Mouse (Mus musculus): ENCODE results near the gene Cidec. TPM values are rescaled to one million over a fixed set of nuclear protein-coding genes. Genes with fewer than 3 reads are reported as not detected.

Gene Cidec
- polyA plus RNA-seq, 1 experiment from 2014 or later, result not detected

DNA sequence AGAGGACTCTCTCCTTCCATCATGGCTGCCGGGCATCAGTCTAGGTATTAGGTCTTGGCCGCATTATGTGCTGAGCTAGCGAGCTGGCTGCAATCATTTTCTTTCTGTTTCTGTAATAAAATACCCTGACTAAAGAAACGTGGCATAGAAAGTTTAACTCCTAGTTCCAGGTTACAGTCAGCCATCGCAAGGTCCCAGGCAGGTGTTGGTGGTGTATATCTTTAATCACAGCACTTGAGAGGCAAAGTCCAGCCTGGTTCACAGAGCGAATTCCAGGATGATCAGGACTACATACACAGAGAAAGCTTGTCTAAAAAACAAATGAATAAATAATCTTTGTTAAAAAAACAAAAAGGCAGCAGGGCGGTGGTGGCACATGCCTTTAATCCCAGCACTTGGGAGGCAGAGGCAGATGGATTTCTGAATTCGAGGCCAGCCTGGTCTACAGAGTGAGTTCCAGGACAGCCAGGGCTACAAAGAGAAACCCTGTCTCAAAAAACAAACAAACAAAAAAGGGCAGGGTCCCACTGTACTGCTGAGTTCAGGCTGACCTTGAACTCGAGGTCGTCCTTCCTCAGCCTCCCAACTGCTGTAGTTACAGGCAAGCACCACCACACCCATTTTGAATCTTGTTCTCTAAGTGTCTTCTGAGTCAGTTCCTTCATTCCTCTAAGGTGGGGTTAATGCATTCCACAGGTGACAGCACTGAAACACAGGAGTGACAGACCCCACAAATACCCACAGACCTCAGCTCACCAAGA, 39.1 kb downstream of the Cidec start:
- no peak for ATAC-seq (ENCODE audit: insufficient number of reproducible peaks, insufficient read depth, low FRiP score, low TSS enrichment)
- peaks cover 15% of the 10 kb centered on the region; the same call in 1 of the 2 replicates for H3K4me1 ChIP-seq

DNA sequence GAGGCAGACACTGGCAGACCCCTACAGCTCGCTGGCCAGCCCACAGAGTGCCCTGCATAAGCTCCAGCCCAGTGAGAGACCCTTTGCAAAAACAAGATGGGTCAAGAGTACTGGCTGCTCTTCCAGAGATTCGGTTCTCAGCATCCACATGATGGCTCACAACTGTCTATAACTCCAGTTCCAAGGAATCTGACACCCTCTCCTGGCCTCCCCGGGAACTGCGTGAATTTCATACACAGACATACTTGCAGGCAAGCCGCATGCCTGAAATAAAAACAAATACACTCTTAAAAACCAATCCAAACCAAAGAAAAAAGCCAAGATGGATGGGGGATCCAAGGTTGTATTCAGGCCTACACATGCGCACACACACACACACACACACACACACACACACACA, 40.1 kb downstream of the Cidec start:
- no peaks in the 10 kb centered on the region for H3K27me3 ChIP-seq
- H3K4me2 ChIP-seq (replicated peaks), result no peak overlapping the region
- H3K4me1 ChIP-seq, result peaks cover 15% of the 10 kb centered on the region; the same call in 1 of the 2 replicates
- peaks cover 8% of the 10 kb centered on the region for H3K36me3 ChIP-seq
- no peak for ATAC-seq (ENCODE audit: insufficient number of reproducible peaks, insufficient read depth, low FRiP score, low TSS enrichment)
- WGBS, result 88% methylated on average over 6 of the region's 6 CpGs
- H3K27ac ChIP-seq, result no peak overlapping the region
- no peak overlapping the region for H3K4me3 ChIP-seq
- H3K9me3 ChIP-seq, result no peaks in the 10 kb centered on the region
- H3K9ac ChIP-seq, result no peak overlapping the region

More for the DNA sequence above, 39.1 kb downstream of the Cidec start:
- Histone ChIP-seq H3K9ac (no peak overlapping the region), H3K27me3 (no peaks in the 10 kb centered on the region), H3K4me3 (no peak overlapping the region), H3K27ac (no peak overlapping the region), H3K9me3 (no peaks in the 10 kb centered on the region), H3K36me3 (0 out of 2 replicates have a peak, but pooled peaks cover 6% of the 10 kb centered on the region), H3K4me2 (replicated peaks) (no peak overlapping the region)
- 82% methylated on average over 10 of the region's 10 CpGs for WGBS

- Histone ChIP-seq H3K36me3 (peaks cover 15% of the 10 kb centered on the region), H3K9me3 (no peaks in the 10 kb centered on the region), H3K4me2 (replicated peaks) (no peak overlapping the region), H3K4me3 (no peak overlapping the region), H3K4me1 (peaks cover 18% of the 10 kb centered on the region; the same call in 1 of the 2 replicates), H3K27ac (no peak overlapping the region), H3K27me3 (no peaks in the 10 kb centered on the region), H3K9ac (no peak overlapping the region)
- WGBS, result 95% methylated on average over 11 of the region's 11 CpGs
- ATAC-seq (ENCODE audit: insufficient number of reproducible peaks, insufficient read depth, low FRiP score, low TSS enrichment), result no peak
Measured at GRCm38 (mm10) chr6:113394811-113395210, 40.7 kb downstream of the Cidec start.

DNA sequence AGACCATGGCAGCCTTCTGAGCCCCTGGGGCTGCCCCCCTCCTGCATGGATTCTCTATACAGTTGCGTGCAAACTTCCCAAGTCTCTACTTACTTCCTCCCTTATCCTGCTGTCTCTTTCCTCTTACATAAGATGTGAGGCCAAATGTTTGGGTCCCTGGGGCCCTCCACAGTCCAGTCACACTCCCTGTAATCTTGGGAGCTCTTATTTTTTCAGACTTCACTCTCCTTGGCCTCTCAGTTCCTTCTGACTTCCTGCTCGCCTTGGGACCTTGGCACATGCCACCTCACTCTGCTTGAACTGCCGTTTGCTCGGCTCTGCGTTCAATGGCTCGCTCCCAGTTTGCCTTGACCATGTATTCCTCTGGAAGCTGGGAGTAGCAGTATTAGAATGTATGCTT, 41.6 kb downstream of the Cidec start:
- ATAC-seq (ENCODE audit: insufficient number of reproducible peaks, insufficient read depth, low FRiP score, low TSS enrichment), result no peak
- no peaks in the 10 kb centered on the region for H3K27me3 ChIP-seq
- H3K27ac ChIP-seq, result no peak overlapping the region
- H3K4me1 ChIP-seq, result peaks cover 19% of the 10 kb centered on the region; the same call in 1 of the 2 replicates
- H3K4me2 ChIP-seq (replicated peaks), result no peak overlapping the region
- H3K4me3 ChIP-seq, result no peak overlapping the region
- H3K9ac ChIP-seq, result no peak overlapping the region
- H3K9me3 ChIP-seq, result no peaks in the 10 kb centered on the region
- 88% methylated on average over 6 of the region's 6 CpGs for WGBS
- H3K36me3 ChIP-seq, result peaks cover 23% of the 10 kb centered on the region

DNA sequence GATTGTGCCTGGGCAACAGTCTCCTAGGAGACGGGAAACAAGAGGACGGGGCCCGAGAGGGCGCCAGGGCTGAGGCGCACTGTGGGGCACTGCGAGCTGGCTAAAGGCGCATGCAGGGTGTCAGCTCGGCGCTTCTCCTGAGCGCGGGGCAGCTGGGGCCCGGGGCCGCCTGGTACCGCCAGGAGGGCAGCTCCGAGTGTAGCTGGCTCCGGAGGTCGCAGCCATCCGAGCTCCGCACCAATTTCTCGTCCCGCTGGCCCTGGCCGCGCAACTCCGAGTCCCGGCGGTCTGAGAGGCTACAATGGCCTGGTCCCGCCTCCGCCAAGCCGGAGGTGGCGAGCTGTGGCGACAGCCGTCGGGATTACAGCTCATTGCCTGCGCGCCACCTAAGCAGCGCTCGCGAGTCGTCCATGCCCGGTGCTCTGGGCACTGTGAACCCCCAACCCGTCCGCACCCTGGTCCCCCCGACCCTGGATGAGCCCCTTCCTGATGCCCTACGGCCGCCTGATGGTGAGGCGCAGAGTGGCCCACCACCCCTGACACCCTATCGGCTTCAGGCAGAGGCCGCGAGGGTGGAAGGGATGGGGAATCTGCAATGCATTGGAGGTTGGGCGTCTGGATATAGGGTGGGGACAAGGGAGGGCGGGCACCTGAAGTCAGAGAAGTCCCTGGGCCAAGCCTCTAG, 43.0 kb downstream of the Cidec start:
- Histone ChIP-seq H3K4me2 (replicated peaks) (peak overlapping the region; percentile 92), H3K36me3 (peaks cover 37% of the 10 kb centered on the region), H3K4me1 (peaks cover 19% of the 10 kb centered on the region; the same call in 1 of the 2 replicates), H3K27me3 (no peaks in the 10 kb centered on the region), H3K4me3 (peak overlapping the region; percentile 46), H3K9ac (peak overlapping the region; percentile 61), H3K27ac (peak overlapping the region; percentile 64), H3K9me3 (no peaks in the 10 kb centered on the region)
- under 1% methylated on average over 51 of the region's 51 CpGs for WGBS
- ATAC-seq (ENCODE audit: insufficient number of reproducible peaks, insufficient read depth, low FRiP score, low TSS enrichment), result peak; percentile 87

GRCm38 (mm10) chr6:113392015-113392386, 43.6 kb downstream of the Cidec start:
- Histone ChIP-seq H3K27me3 (no peaks in the 10 kb centered on the region), H3K4me1 (peaks cover 19% of the 10 kb centered on the region; the same call in 1 of the 2 replicates), H3K36me3 (peaks cover 42% of the 10 kb centered on the region), H3K9me3 (no peaks in the 10 kb centered on the region), H3K4me2 (replicated peaks) (peak overlapping the region; percentile 92), H3K4me3 (peak overlapping the region; percentile 46), H3K27ac (0 out of 2 replicates have a peak overlapping the region, but pooled peaks have one; percentile 64), H3K9ac (peak overlapping the region; percentile 61)
- 0 out of 2 replicates have a peak, but pooled peaks have one; percentile 7 for ATAC-seq (ENCODE audit: insufficient number of reproducible peaks, insufficient read depth, low FRiP score, low TSS enrichment)
- WGBS, result 27% methylated on average over 10 of the region's 10 CpGs

- no peak overlapping the region for H3K27ac ChIP-seq
- no peak overlapping the region for H3K4me3 ChIP-seq
- no peak overlapping the region for H3K4me2 ChIP-seq (replicated peaks)
- ATAC-seq (ENCODE audit: insufficient number of reproducible peaks, insufficient read depth, low FRiP score, low TSS enrichment), result no peak
- H3K9ac ChIP-seq, result no peak overlapping the region
- WGBS, result 89% methylated on average over 3 of the region's 3 CpGs
- peaks cover 47% of the 10 kb centered on the region for H3K36me3 ChIP-seq
- H3K9me3 ChIP-seq, result no peaks in the 10 kb centered on the region
- peaks cover 19% of the 10 kb centered on the region; the same call in 1 of the 2 replicates for H3K4me1 ChIP-seq
- H3K27me3 ChIP-seq, result no peaks in the 10 kb centered on the region
Measured at GRCm38 (mm10) chr6:113390715-113391114, 44.8 kb downstream of the Cidec start.

- no peak within 1 kb of the TSS for H3K27ac ChIP-seq
- H3K36me3 ChIP-seq, result peaks cover 60% of the 10 kb centered on the region
- peaks cover 19% of the 10 kb centered on the region; the same call in 1 of the 2 replicates for H3K4me1 ChIP-seq
- H3K9me3 ChIP-seq, result no peaks in the 10 kb centered on the region
- H3K27me3 ChIP-seq, result no peaks in the 10 kb centered on the region
- no peak within 1 kb of the TSS for H3K4me3 ChIP-seq
- no peak within 1 kb of the TSS for H3K9ac ChIP-seq
- WGBS, result 67% methylated on average over 8 of the region's 8 CpGs
- ATAC-seq (ENCODE audit: insufficient number of reproducible peaks, insufficient read depth, low FRiP score, low TSS enrichment), result no peak
- no peak within 1 kb of the TSS for H3K4me2 ChIP-seq (replicated peaks)
Measured at GRCm38 (mm10) chr6:113388960-113389359, 46.6 kb downstream of the Cidec start, which contains the start of gene Ttll3. Gene Ttll3 (plus strand): TSS chr6:113389260.

GRCm38 (mm10) chr6:113386025-113386424, 49.5 kb downstream of the Cidec start:
- H3K27ac ChIP-seq, result no peak overlapping the region
- no peak overlapping the region for H3K9ac ChIP-seq
- peaks cover 4% of the 10 kb centered on the region; the same call in 1 of the 2 replicates for H3K4me1 ChIP-seq
- H3K36me3 ChIP-seq, result peaks cover 84% of the 10 kb centered on the region
- no peaks in the 10 kb centered on the region for H3K27me3 ChIP-seq
- H3K4me2 ChIP-seq (replicated peaks), result no peak overlapping the region
- no peaks in the 10 kb centered on the region for H3K9me3 ChIP-seq
- H3K4me3 ChIP-seq, result no peak overlapping the region
- WGBS, result 85% methylated on average over 3 of the region's 3 CpGs
- no peak for ATAC-seq (ENCODE audit: insufficient number of reproducible peaks, insufficient read depth, low FRiP score, low TSS enrichment)

DNA sequence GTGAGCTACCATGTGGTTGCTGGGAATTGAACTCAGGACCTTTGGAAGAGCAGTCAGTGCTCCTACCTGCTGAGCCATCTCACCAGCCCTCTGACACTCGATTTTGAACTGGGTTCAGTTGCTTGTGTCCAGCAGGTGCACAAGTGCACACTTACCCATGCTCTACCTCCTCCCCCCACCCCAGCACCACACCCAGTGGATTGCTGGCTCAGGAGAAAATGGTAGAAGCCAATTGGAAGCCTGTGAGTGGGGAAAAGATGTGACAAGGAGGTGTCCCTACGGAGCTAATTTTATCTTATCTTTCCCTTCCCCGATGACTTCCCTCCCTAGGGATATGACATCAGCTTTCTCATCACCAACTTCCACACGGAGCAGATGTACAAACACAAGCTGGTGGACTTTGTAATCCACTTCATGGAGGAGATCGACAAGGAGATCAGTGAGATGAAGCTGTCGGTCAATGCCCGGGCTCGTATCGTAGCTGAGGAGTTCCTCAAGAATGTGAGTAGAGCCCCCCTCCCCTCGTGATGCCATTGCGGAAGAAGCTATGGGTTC, 50.3 kb downstream of the Cidec start:
- H3K27me3 ChIP-seq, result no peaks in the 10 kb centered on the region
- no peak overlapping the region for H3K4me2 ChIP-seq (replicated peaks)
- 89% methylated on average over 11 of the region's 11 CpGs for WGBS
- peaks cover 88% of the 10 kb centered on the region for H3K36me3 ChIP-seq
- H3K27ac ChIP-seq, result no peak overlapping the region
- no peaks in the 10 kb centered on the region for H3K9me3 ChIP-seq
- H3K4me1 ChIP-seq, result peaks cover 4% of the 10 kb centered on the region; the same call in 1 of the 2 replicates
- no peak for ATAC-seq (ENCODE audit: insufficient number of reproducible peaks, insufficient read depth, low FRiP score, low TSS enrichment)
- no peak overlapping the region for H3K9ac ChIP-seq
- no peak overlapping the region for H3K4me3 ChIP-seq

DNA sequence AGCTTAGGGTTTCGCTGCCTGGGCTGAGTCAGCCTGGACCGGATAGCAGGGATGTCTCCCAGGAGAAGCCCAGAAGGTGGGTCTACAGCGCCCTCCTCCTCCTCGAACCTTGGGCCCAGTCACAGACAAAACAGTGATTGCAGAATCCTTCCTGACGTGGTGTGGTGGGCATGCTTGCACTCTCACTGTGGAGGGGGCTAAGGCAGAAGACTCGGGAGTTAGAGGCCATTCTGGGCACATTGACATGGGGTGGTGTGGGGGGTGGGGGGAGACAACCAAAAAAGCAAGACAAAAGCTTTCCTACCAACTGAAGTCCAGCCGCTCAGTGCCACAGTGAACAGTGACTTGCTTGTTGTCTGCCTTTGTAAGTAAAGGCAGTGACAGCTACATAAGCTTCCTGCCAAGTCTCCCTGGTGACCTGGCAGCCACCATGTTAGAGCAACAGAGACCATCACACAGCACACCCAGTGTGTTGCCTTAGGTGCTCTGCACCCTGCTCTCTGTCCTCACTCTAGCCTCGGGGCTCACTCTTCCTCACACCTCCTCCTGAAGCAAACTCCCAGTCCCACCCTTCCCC, 51.1 kb downstream of the Cidec start:
- H3K4me3 ChIP-seq, result no peak overlapping the region
- no peak overlapping the region for H3K9ac ChIP-seq
- peaks cover 82% of the 10 kb centered on the region for H3K36me3 ChIP-seq
- H3K27ac ChIP-seq, result no peak overlapping the region
- WGBS, result 90% methylated on average over 8 of the region's 8 CpGs
- ATAC-seq (ENCODE audit: insufficient number of reproducible peaks, insufficient read depth, low FRiP score, low TSS enrichment), result no peak
- H3K9me3 ChIP-seq, result no peaks in the 10 kb centered on the region
- no peak overlapping the region for H3K4me2 ChIP-seq (replicated peaks)
- peaks cover 1% of the 10 kb centered on the region for H3K4me1 ChIP-seq
- no peaks in the 10 kb centered on the region for H3K27me3 ChIP-seq
